Mouse (Mus musculus) R1 (cell line): Measurements from ENCODE around the gene Resp18.

Experiments used
- DNase-seq: peaks from one replicate; pipeline ENCODE4 v3.0.0-alpha.2; 2018; ENCODE audit warnings: low read depth, low spot score

Resp18 gene

GRCm38 (mm10) chr1:75278228-75278627 is at the start of gene Resp18:
TSS of gene Resp18 (minus strand) at chr1:75278415.
- no peak for DNase-seq

DNA sequence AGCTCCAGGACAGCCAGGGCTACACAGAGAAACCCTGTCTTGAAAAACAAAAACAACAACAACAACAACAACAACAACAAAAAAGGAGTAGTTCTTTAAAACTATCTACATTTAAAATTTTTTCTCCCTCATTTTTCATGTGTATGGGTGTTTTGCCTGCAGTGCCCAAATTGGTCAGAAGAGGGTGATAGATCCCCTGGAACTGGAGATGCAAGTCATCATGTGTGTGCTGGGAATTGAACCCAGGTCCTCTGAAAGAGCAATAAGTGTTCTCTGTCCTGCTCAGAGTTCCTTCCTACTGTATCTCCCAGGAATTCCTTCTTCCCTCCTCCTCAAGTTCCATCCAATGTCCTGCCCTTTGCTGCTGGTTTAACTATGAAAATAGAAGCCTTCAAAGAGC is 49.2 kb upstream of the Resp18 start:
- peak; percentile 35 for DNase-seq

DNA sequence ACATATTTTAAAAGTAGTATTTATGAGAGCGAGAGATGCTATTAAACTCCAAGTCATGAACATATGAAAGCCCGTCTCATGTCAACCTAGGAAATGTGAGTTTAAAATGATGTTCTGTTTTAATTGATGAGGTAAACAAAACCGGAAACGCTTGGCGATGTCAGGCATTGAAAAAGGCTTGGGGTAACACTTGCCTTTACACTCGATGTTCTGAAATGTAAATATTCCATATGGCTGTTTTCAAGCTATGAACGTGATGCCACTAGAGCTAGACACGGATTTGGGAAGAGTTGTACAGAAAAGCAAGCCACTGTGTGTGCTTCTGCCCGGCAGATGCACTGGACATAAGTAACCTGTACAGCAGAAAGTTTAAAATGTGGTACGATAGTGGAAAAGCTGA is 41.0 kb upstream of the Resp18 start:
- DNase-seq, result no peak

DNA sequence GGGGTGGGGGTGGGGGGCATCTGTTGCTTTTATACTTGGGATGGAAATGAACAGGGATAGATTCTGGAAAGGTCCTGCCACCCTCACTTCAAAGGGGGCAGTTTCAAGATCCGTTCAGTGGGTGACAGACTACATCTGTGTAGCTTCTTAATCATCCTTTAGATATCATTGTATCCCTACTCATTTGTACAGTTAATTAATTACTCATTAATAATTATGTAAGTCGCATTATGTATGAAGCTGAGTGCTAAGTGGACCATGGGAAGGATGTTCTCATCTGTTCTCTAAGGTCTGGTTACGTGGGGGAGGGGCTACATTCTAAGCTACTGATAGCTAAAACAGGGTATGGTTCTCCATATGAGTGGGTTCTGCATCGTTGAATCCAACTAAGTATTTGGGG is 40.5 kb upstream of the Resp18 start:
- DNase-seq, result no peak

- DNase-seq, result no peak
These were observed 40.1 kb upstream of the Resp18 start for GRCm38 (mm10) chr1:75318301-75318700.

DNA sequence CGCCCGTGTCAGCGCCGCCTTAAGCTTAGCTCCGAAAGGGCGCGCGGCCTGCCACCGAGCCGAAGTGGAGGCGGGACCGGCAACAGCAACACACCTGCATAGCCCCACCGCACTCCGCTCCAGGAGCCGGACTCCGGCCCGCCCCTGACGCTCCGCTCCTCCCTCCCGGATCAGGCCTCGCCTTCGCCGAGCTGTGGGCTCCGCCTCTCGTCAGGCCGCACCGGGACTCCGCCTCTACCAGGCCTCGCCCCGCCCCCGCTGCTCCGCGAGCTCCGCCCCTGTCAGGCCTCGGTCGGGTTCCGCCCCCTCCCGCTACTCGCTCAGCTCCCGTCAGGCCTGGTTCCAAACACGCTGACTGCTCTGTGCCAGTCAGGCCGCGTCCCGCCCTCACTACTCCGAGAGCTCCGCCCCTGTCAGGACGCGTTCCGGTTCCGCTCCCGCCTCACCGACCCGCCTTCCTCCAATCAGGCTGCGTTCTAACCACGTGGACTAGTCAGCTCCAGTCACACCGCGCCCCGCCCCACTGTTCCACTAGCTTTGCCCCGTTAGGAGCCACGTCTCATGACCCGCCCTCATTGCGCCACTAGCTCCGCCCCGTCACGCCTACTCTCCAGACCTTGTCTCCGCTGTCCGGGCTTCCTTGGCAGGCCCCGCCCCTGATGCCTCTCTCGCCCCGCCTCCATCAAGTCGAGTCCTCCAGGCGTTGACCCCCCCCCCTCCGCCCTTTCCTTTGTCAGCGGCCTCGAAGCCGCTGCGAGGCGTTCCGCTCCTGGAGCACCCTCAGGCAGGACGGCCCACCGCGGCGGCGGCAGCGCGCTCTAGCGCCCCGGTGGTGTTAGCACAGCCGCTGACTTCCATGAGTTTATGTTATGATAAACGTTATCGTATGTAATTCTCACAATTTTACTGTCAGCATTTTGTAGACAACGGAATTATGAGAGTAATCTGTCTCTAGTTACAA is 39.3 kb upstream of the Resp18 start, which contains the start of gene Dnpep:
Gene Dnpep (minus strand): TSS at position 750 of the 961 bp plus-strand sequence.
- DNase-seq, result peak; percentile 100

GRCm38 (mm10) chr1:75316861-75317240 is 38.6 kb upstream of the Resp18 start:
- DNase-seq, result peak; percentile 95

DNA sequence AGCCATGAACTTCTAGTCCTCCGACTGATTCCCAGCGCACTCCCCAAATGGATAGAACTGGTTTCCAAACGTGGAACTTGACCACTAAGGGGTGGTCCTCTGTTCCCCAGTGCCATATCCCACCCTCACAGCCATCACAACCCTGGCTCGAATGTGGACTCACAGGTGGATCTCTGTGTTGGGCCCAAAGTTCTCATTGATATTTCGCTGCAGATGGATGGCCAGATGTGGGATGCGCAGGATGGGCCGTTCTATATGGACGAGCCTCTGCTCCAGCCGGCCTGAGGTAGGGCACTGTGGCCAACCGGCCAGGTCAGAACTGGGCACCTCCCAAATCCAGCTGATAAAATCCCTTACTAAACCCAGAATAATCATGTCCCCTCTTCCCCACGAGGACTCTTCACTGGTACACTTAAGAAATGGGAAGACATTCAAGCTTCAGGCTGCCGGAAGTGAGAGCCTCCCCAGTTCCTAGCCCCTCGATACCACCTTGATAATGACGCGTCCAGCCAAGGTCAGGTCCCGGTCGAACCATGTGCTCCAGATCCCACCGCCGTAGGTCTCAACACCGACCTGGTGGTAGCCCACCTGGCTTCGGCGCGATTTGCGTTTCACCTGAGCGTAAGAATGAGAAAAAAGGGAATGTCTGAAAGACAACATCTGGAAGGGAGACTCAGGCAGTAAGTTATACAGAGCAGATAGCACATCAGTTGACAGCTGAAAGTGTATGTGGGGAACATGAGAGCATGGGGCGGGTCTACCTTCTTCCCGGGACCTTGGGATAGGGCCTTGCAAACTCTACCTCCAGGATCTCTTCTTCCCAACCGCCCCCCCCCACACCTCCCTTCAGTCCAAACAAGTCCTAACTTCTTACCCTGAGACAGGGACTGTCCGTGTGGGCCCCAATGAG is 37.5 kb upstream of the Resp18 start:
- DNase-seq, result peak; percentile 16

DNA sequence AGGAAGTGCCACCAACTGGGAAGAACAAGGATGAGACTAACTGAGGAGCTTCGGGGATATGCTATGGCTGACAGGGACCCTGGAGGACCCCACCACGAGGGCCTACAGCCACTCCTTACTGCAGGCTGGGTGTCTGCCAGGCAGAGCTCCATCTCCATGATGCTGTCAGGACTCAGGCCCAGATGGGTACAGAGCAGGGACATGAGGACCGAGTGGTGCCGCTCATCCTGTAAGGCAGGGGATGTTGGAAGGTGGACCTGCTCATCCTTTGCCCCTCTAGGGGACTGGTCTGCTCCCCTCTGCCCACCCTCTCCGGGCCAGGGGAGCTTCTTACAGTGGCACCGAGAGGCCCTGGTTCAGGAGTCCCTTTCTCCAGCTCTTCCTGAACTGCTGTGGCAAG is 36.8 kb upstream of the Resp18 start:
- no peak for DNase-seq

- no peak for DNase-seq
These were observed 33.5 kb upstream of the Resp18 start for GRCm38 (mm10) chr1:75311694-75312093.

DNA sequence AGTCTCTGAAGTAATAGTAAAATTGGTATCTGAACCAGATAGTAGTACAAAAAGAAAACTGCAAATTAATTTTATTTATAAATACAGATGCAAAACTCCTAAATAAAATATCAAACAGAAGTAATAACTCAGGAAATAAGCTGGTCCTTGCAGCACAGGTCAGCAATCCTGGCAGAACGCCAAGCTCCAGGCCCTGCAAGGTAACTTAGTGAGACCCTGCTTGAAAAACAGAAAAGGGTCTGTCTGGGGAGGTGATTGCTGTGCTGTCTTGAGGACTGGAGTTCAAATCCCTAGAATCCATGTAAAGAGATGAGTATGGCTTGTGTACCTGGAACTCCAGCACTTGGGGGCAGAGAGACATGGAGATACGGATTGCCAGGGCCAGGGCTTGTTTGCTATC is 26.4 kb upstream of the Resp18 start:
- no peak for DNase-seq

DNA sequence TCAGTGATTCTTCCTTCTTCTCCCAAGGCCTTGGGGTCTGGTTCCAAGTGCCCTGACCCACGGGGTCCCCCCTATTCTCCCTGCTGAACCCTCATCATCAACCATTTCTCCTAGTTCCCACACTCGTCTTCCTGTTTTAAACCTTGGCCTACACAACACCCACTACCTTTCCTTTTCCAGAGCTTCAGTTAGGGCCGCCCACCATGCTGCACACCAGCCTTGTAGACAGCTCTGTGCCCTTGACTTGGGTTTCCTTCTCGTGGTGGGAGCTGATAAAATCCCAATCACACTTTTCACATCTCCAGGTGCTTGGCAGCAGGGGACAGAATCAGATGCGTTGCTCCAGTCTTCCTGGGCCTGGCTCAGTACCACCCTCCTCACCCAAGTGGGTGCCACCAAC is 16.1 kb upstream of the Resp18 start:
- no peak for DNase-seq

- DNase-seq, result no peak
These were observed 15.1 kb upstream of the Resp18 start for GRCm38 (mm10) chr1:75293331-75293701.

GRCm38 (mm10) chr1:75292476-75293330 is 14.5 kb upstream of the Resp18 start:
- no peak for DNase-seq

DNA sequence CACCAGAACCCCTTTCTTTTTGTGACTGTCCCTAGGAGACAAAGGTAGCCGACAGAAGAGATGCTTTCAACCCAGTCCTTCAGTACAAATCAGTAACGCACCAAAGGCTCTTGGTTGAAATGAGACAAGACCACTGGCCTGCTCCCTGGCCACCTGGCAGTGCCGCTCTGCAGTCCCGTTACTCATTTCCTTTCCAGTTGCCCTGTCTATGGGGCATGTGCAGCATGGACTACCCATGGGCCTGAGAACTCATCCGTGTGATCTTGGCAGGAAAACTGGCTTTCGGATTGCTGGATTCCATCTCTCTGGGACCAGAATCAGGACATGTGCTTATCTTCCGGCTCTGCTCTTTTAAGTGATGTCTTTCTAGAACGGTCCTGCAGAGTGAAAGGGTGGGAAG is 13.1 kb upstream of the Resp18 start:
- DNase-seq, result no peak

DNA sequence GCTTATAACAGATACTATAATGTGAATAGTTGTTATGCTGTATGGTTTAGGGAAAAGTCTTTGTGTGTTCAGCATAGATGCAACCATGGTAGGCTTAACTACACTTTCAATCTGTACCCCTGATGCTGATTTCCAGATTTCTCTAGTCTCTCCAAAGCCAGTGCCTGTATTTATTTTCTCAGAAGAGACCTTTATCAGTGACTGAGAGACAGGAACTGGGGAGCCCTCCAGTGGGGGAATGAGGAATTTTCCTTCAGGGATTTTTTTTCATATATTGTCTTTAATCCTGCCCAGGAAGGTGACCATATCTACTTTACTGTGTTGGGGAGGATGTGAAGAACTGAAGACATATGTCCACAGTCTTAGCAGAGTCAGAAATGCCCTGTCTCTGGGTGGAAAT is 12.4 kb upstream of the Resp18 start:
- DNase-seq, result peak; percentile 44

DNA sequence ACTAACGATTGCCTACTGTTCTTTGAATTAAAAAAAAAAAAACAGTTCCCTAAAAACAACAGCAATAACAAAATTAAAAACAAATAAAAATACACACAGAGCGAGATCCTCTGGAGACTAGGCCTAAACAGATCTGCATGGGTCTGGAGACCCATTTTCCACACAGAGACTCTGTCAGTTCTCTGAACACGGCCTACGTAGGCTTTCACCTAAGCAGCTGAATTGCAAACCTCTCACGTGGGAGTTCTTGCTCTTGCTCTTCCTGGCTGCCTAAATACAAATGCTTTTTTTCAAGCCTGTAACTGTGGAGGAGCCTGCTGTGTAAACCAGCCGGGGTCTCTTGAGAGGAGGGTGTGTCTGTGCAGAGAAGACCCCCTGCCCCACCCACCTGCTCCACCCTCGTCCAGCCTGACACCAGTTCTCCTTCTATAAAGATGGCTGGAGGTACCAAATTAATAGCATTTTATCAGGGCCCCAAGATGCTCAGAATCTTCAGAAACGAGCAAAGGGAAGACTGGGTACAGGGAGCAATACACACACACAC is 11.7 kb upstream of the Resp18 start:
- no peak for DNase-seq

DNA sequence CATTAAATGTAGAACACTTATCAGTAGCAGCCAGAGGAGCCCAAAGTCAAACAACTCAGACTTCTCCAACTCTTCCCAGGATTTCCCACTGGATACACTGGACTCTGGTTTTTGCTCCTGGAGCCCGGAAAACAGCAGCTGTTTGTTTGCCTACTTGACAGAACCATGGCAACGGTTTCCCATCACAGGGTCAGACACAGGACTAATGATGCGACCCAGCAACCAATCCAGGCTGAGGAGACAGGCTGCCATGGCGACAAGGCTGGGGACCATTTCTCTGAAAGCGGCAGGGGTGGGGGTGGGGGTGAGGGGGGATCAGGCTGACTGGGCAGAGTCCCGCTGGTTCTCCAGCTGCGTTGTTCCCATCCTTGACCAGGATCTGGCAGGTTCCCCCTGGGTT is 11.2 kb upstream of the Resp18 start:
- DNase-seq, result peak; percentile 21

GRCm38 (mm10) chr1:75284911-75285310 is 6.7 kb upstream of the Resp18 start:
- no peak for DNase-seq

GRCm38 (mm10) chr1:75283017-75283416 is 4.8 kb upstream of the Resp18 start:
- DNase-seq, result peak; percentile 52
